8 mouse cellular contexts compared by ENCODE assay signal in the genomic region with DNA sequence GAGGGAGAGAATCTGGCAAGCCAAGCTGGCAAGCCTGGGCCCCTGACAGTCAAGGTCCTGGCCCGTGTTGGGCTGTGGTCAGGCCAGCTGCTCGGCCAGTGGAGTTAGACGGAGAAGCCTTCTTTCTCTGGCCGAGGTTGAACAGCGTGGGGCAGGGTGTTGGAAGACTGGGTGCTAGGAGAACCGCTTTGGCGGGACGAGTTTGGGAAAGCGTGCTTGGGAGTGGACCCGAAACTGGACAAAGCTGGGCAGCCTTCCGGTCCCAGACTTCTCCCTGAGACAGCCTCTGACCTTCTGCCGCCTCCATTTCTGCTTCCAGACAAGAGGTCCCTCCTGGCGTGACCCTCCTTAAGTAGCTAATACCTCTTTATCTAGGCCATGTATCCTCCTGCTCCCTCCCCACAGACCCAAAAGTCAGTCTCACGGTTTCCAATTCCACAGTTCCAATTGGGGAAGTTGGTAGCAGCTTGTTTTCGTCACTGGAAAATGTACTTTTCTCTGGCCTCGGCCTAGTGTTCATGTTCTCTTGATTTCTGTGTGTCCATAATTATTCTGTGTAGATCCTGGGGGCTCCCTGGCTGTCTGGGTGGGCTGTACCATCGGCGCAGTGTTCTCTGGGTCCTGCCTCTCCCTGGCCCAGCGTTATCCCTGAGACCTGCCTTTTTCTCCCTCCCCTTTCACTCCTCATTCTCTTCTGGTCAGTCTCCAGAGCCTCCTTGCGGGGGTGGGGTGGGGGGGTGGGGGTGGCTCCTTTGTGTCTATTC. TPM values are rescaled to one million over a fixed set of nuclear protein-coding genes. Genes with fewer than 3 reads are reported as not detected.
DNase-seq lines count a peak whose midpoint lies in the region; ATAC-seq and TF ChIP-seq lines count a peak whose summit lies in the region.

No protein-coding gene starts in this region.

- peak overlapping the region; percentile 87 for H3ac ChIP-seq in myocyte (ENCODE audit: control insufficient read depth, insufficient read length)

- no peaks in the 10 kb centered on the region for H3K9me3 ChIP-seq in heart, embryonic 13.5 days
- no peaks in the 10 kb centered on the region for H3K9me3 ChIP-seq in limb, embryonic 13.5 days

- peaks cover 57% of the 10 kb centered on the region for H3K4me1 ChIP-seq in bone marrow macrophage, adult 2 months (ENCODE audit: control insufficient read depth, insufficient read depth, low read length)
- peaks cover 68% of the 10 kb centered on the region for H3K4me1 ChIP-seq in heart, embryonic 13.5 days
- peaks cover 60% of the 10 kb centered on the region for H3K4me1 ChIP-seq in limb, embryonic 13.5 days

- peak overlapping the region; percentile 86 for H3K27ac ChIP-seq in bone marrow macrophage, adult 2 months (ENCODE audit: insufficient read depth, low read depth, low read length)
- H3K27ac ChIP-seq in heart, embryonic 13.5 days (replicated peaks), result peak overlapping the region; percentile 90
- H3K27ac ChIP-seq in limb, embryonic 13.5 days, result peak overlapping the region; percentile 90

- H3K79me2 ChIP-seq in myocyte (ENCODE audit: control insufficient read depth, insufficient read depth), result peaks cover 58% of the 10 kb centered on the region

- peak overlapping the region; percentile 90 for H3K4me2 ChIP-seq in heart, embryonic 13.5 days
- peak overlapping the region; percentile 97 for H3K4me2 ChIP-seq in limb, embryonic 13.5 days (replicated peaks)
- H3K4me2 ChIP-seq in myocyte (ENCODE audit: low read depth), result peak overlapping the region; percentile 93

- TF ChIP-seq POLR2A in bone marrow macrophage, adult 2 months (IDR thresholded peaks at IDR 0.05; ENCODE audit: borderline replicate concordance, low read depth, low read length), result no peak
- peak; percentile 39 for TF ChIP-seq POLR2A in myocyte (IDR thresholded peaks at IDR 0.05; ENCODE audit: insufficient read length, low read depth)

- WGBS in heart, embryonic 13.5 days, result 14% methylated on average over 20 of the region's 20 CpGs
- 3% methylated on average over 20 of the region's 20 CpGs for WGBS in limb, embryonic 13.5 days

- no peak for ATAC-seq in heart, embryonic 13.5 days (ENCODE audit: extremely low read depth, insufficient number of reproducible peaks, low FRiP score, low TSS enrichment)
- peak; percentile 12; the same call in 1 of the 2 replicates for ATAC-seq in limb, embryonic 13.5 days (ENCODE audit: low FRiP score, low read depth)
- ATAC-seq in inflammation-experienced regulatory T-cells, adult 6 months, result no peak

- H3K4me3 ChIP-seq in bone marrow macrophage, adult 2 months (ENCODE audit: insufficient read depth, low read length), result peak overlapping the region; percentile 89
- peak overlapping the region; percentile 84 for H3K4me3 ChIP-seq in heart, embryonic 13.5 days
- peak overlapping the region; percentile 80 for H3K4me3 ChIP-seq in limb, embryonic 13.5 days
- H3K4me3 ChIP-seq in myocyte, result peak overlapping the region; percentile 90

- no peaks in the 10 kb centered on the region for H3K27me3 ChIP-seq in heart, embryonic 13.5 days (replicated peaks)
- H3K27me3 ChIP-seq in limb, embryonic 13.5 days, result no peaks in the 10 kb centered on the region
- H3K27me3 ChIP-seq in myocyte (ENCODE audit: control insufficient read depth, insufficient read depth, insufficient read length), result no peaks in the 10 kb centered on the region

- no peak for TF ChIP-seq CTCF in bone marrow macrophage, adult 2 months (IDR thresholded peaks at IDR 0.05; ENCODE audit: low read depth, low read length)

- peak overlapping the region; percentile 95 for H3K9ac ChIP-seq in heart, embryonic 13.5 days
- peak overlapping the region; percentile 90 for H3K9ac ChIP-seq in limb, embryonic 13.5 days

- peak; percentile 36 for DNase-seq in embryo, embryonic 10 days (ENCODE audit: low spot score)
- no peak for DNase-seq in embryo, embryonic 9.5 days (ENCODE audit: extremely low spot score)
- no peak for DNase-seq in left cerebral cortex, adult 18-20 months (ENCODE audit: low spot score in 2 of 2)

- 0 out of 2 replicates have a peak, but pooled peaks cover 2% of the 10 kb centered on the region for H3K36me3 ChIP-seq in heart, embryonic 13.5 days
- H3K36me3 ChIP-seq in limb, embryonic 13.5 days, result no peaks in the 10 kb centered on the region
- H3K36me3 ChIP-seq in myocyte (ENCODE audit: control insufficient read depth, insufficient read depth), result no peaks in the 10 kb centered on the region

TF ChIP-seq in myocyte, 11 proteins besides CTCF, POLR2A, EP300 and RAD21:
- TF ChIP-seq MYOD1 (IDR thresholded peaks at IDR 0.05; ENCODE audit: control insufficient read depth in 1 of 3, insufficient read length in 2 of 3, low read depth in 2 of 3) (peak in 2 of 3 experiments; percentile 67 to 71), MYOG (IDR thresholded peaks at IDR 0.05; ENCODE audit: control insufficient read depth in 1 of 3, insufficient read depth in 1 of 3, insufficient read length in 2 of 3, low read depth in 2 of 3) (peak; percentile 59 to 89 (median 74)), REST (IDR thresholded peaks at IDR 0.05; ENCODE audit: insufficient read depth, insufficient read length) (no peak), E2F4 (IDR thresholded peaks at IDR 0.05; ENCODE audit: insufficient read depth) (no peak)

RNA-seq across cellular contexts. Expression of a gene that starts 1.3 kb away (rescaled TPM):
- 145 and 152 TPM in 2 replicates for polyA plus RNA-seq in bone marrow macrophage, adult 2 months (2012; ENCODE audit: insufficient read depth, insufficient read length, missing spikeins)
- polyA plus RNA-seq in heart, embryonic 13.5 days (2015; fragmentation: Nextera tagmentation; extraction: Ambion mirVana), result 39.0 and 43.8 TPM in 2 replicates
- polyA plus RNA-seq in limb, embryonic 13.5 days (2015; fragmentation: Nextera tagmentation; extraction: Ambion mirVana), result 68.7 and 71.4 TPM in 2 replicates
- 84.5 TPM for polyA plus RNA-seq in myocyte (2012; fragmentation: generic; extraction: Trizol)
- total RNA-seq in left cerebral cortex, adult 18-20 months (2021), result 10 to 100 TPM; 10.9 to 13.4 TPM
- polyA plus RNA-seq in inflammation-experienced regulatory T-cells, adult 6 months (2017; shearing (Covaris generic)), result 10 to 100 TPM; 23.3 to 28.5 (median 24.7) TPM

RNA-seq across cellular contexts. Expression of a gene that starts 30.0 kb away (rescaled TPM):
- polyA plus RNA-seq in bone marrow macrophage, adult 2 months (2012; ENCODE audit: insufficient read depth, insufficient read length, missing spikeins), result 0.88 and 1.1 TPM in 2 replicates
- polyA plus RNA-seq in heart, embryonic 13.5 days (2015; fragmentation: Nextera tagmentation; extraction: Ambion mirVana), result 0.63 and 0.69 TPM in 2 replicates
- polyA plus RNA-seq in limb, embryonic 13.5 days (2015; fragmentation: Nextera tagmentation; extraction: Ambion mirVana), result 1.1 and 1.4 TPM in 2 replicates
- 0.20 TPM for polyA plus RNA-seq in myocyte (2012; fragmentation: generic; extraction: Trizol)
- 1 to 10 TPM; 2.6 to 3.6 TPM for total RNA-seq in left cerebral cortex, adult 18-20 months (2021)
- polyA plus RNA-seq in inflammation-experienced regulatory T-cells, adult 6 months (2017; shearing (Covaris generic)), result not detected

RNA-seq across cellular contexts. Expression of a gene that starts 30.2 kb away (rescaled TPM):
- polyA plus RNA-seq in bone marrow macrophage, adult 2 months (2012; ENCODE audit: insufficient read depth, insufficient read length, missing spikeins), result not detected in 2 replicates
- polyA plus RNA-seq in heart, embryonic 13.5 days (2015; fragmentation: Nextera tagmentation; extraction: Ambion mirVana), result 0.10 and 0.11 TPM in 2 replicates
- polyA plus RNA-seq in limb, embryonic 13.5 days (2015; fragmentation: Nextera tagmentation; extraction: Ambion mirVana), result 0.67 and 0.86 TPM in 2 replicates
- 0.14 TPM for polyA plus RNA-seq in myocyte (2012; fragmentation: generic; extraction: Trizol)
- under 1 TPM; 0.35 to 0.56 TPM for total RNA-seq in left cerebral cortex, adult 18-20 months (2021)
- polyA plus RNA-seq in inflammation-experienced regulatory T-cells, adult 6 months (2017; shearing (Covaris generic)), result not detected

RNA-seq across cellular contexts. Expression of a gene that starts 36.7 kb away (rescaled TPM):
- 55.6 and 60.0 TPM in 2 replicates for polyA plus RNA-seq in bone marrow macrophage, adult 2 months (2012; ENCODE audit: insufficient read depth, insufficient read length, missing spikeins)
- polyA plus RNA-seq in heart, embryonic 13.5 days (2015; fragmentation: Nextera tagmentation; extraction: Ambion mirVana), result 42.9 and 43.5 TPM in 2 replicates
- 45.1 and 46.2 TPM in 2 replicates for polyA plus RNA-seq in limb, embryonic 13.5 days (2015; fragmentation: Nextera tagmentation; extraction: Ambion mirVana)
- 79.0 TPM for polyA plus RNA-seq in myocyte (2012; fragmentation: generic; extraction: Trizol)
- 1 to 10 TPM; 8.1 to 9.5 TPM for total RNA-seq in left cerebral cortex, adult 18-20 months (2021)
- polyA plus RNA-seq in inflammation-experienced regulatory T-cells, adult 6 months (2017; shearing (Covaris generic)), result under 1 TPM in 2 of 3 experiments, not detected in 1; 0.21 to 0.23 TPM
